Mouse (Mus musculus) brain, embryonic 14.5 days (tissue): ENCODE measurements around the gene Chpf. TPM values are rescaled to one million over a fixed set of nuclear protein-coding genes. Genes with fewer than 3 reads are reported as not detected.

Experiments
- DNase-seq: peaks from one replicate; pipeline ENCODE4 v3.0.0-alpha.2; 2011; ENCODE audit warnings: low read depth
- CTCF ChIP-seq: fragments of 200-500 bp; IDR thresholded peaks from 2 replicates; pipeline ENCODE4 v1.5.1; 2012; ENCODE audit warnings: inconsistent platforms, mild to moderate bottlenecking, moderate library complexity, borderline replicate concordance; ENCODE audit not compliant: insufficient read depth, insufficient read length; ENCODE audit errors: extremely low read depth
- POLR2A ChIP-seq: fragments of 200-500 bp; IDR thresholded peaks from 2 replicates; pipeline ENCODE4 v1.6.1; 2012; ENCODE audit warnings: mild to moderate bottlenecking, inconsistent platforms, borderline replicate concordance; ENCODE audit not compliant: poor library complexity, insufficient read depth, insufficient read length, severe bottlenecking; ENCODE audit errors: extremely low read depth
- polyA plus RNA-seq: library from polyadenylated mRNA; depleted of rRNA; stranded (reverse); fragments of >200 nt; gene quantifications from 2 replicates; pipeline ENCODE4 v1.2.3, GENCODE M21; 2012; rRNA removed

The Chpf gene
- polyA plus RNA-seq, 1 experiment, result 78.3 TPM

DNA sequence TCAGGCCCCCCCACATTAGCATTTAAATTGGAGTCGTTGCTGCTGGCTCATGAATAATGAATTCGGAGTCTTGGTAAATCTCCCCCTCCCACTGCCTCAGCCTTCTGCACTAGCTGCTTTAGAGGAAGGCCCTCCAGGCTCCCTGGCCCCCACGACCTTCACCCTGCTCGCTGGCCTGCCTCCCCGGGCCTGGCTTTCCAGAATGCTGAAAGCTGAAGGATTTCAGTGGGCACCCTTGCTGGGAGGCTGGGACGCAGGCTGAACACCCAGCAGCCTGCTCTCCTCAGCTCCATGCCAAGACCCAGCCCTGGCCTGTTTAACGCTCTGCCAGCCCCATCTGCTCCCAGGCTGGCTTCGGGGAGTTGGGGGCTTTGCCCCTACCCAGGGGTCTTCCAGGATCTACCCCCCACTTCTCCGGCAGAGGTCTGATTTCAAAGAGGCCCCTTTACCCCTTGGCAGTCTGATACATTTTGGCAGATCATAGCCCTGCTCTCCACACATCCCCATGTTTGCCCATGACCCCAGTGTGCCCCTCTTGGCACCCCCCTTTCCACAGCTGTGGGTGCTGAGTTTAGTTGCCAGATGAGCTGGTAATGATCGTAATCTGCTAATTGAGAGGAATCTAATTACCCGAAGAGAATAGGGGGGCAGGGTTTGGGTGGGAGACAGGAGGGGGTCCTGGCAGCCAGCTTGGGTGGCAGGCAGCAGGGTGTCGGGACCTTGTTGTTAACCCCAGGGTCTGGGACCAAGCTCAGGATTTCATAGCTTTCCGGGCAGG lies 35.7 kb downstream of the Chpf start:
- TF ChIP-seq CTCF (no peak), POLR2A (no peak)
- DNase-seq, result peak; percentile 82

DNA sequence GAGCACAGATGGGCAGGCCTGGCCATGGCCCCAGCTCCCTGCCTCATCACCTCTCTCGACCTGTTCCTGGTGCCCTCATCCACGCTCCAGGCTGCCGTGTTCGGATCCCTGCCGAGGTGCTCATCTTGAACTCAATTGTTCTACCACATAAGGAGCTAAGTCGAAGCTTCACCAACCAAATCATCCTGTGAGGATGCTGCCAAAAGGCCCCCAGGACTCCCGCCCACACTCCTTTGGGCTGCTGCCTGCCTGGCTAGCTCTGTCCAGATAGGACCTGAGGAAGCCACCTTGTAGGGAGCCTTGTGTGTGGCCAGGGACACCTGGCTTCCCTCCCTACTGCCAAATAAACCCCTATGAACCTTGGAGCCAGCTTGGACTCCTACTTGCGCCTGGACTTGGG lies 36.3 kb downstream of the Chpf start:
- DNase-seq, result peak; percentile 53
- TF ChIP-seq CTCF, result no peak
- TF ChIP-seq POLR2A, result no peak

DNA sequence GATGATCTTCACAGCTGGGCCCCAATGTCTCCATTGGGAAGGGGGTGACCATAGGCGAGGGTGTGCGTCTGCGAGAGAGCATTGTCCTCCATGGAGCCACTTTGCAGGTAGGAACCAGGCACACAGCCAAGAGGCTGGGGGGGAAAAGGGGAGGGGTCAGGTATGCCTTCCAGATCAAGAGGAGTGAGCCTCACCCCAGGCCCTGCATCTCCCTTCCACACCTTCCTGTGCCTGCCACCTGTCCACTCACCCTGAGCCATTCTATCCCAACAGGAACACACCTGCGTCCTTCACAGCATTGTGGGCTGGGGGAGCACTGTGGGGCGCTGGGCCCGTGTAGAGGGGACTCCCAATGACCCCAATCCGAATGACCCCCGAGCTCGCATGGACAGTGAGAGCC lies 36.9 kb downstream of the Chpf start:
- no peak for DNase-seq
- no peak for TF ChIP-seq CTCF
- TF ChIP-seq POLR2A, result no peak

DNA sequence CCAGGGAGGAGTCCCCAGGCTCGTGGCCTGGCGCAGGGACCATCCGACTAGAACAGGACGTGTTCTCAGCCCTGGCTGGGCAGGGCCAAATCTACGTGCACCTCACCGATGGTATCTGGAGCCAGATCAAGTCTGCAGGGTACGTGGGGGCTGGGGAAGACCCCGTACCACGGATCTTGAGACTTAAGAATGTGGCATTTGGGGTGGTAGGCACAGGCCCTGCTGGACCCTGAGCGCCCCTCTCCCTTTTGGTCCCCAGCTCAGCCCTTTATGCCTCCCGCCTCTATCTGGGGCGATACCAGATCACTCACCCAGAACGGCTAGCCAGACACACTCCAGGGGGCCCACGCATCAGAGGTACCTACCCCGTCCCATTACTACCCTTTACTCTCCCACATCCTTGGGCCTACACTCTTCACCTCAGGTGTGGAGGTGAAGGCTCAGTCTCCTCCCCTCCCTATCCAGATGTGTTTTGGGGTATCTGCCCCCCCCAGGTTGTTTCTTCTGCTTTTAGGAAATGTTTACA lies 37.6 kb downstream of the Chpf start:
- no peak for DNase-seq
- TF ChIP-seq POLR2A, result no peak
- TF ChIP-seq CTCF, result no peak

GRCm38 (mm10) chr1:75440661-75441060 lies 38.4 kb downstream of the Chpf start:
- TF ChIP-seq POLR2A, result no peak
- TF ChIP-seq CTCF, result no peak
- DNase-seq, result no peak

DNA sequence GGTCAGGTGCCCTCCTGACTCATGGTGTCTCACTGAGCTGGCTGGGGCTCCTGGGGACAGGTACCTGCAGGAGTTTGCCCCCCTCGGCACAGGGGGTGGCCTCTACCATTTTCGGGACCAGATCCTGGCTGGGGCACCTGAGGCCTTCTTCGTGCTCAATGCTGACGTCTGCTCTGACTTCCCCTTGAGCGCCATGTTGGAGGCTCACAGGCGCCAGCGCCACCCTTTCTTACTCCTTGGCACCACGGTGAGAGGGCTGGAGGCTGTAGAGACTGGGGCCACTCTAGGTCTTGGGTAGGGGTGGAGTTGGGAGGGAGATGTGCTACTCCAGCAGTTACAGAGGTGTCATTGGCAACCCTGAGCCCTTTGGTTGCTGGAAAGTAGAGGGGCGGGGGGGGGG lies 40.3 kb downstream of the Chpf start:
- no peak for DNase-seq
- no peak for TF ChIP-seq CTCF
- TF ChIP-seq POLR2A, result no peak

- TF ChIP-seq CTCF (no peak), POLR2A (peak; percentile 47; the same call in 1 of the 2 replicates)
- peak; percentile 95 for DNase-seq
Observed at GRCm38 (mm10) chr1:75435475-75436328, 43.4 kb downstream of the Chpf start, which contains the start of gene Gmppa. Gmppa (plus strand) TSS chr1:75435930.

- TF ChIP-seq CTCF, result peak; percentile 83
- no peak for TF ChIP-seq POLR2A
- DNase-seq, result peak; percentile 63
Observed at GRCm38 (mm10) chr1:75425796-75426471, 53.2 kb downstream of the Chpf start.

Other genes with a start within 250 kb of the Chpf start
- not detected in 2 replicates for gene A630095N17Rik, start 247.2 kb downstream of the Chpf start, polyA plus RNA-seq
- 52.4 and 53.3 TPM in 2 replicates for gene Dnajb2, start 242.9 kb downstream of the Chpf start, polyA plus RNA-seq
- 33.4 and 53.4 TPM in 2 replicates for gene Ptprn, start 214.8 kb downstream of the Chpf start, polyA plus RNA-seq
- gene Resp18, start 200.9 kb downstream of the Chpf start, polyA plus RNA-seq, result 78.9 and 87.2 TPM in 2 replicates
- gene Dnpep, start 161.3 kb downstream of the Chpf start, polyA plus RNA-seq, result 140 and 189 TPM in 2 replicates
- gene Des, start 119.0 kb downstream of the Chpf start, polyA plus RNA-seq, result 1.0 and 1.4 TPM in 2 replicates
- gene Speg, start 104.0 kb downstream of the Chpf start, polyA plus RNA-seq, result 49.2 and 56.1 TPM in 2 replicates
- 98.7 and 144 TPM in 2 replicates for gene Gmppa, start 43.4 kb downstream of the Chpf start, polyA plus RNA-seq
- gene Asic4, start 28.9 kb downstream of the Chpf start, polyA plus RNA-seq, result 23.3 and 41.3 TPM in 2 replicates
- gene Tmem198, start 225 bp upstream of the Chpf start, polyA plus RNA-seq, result 46.9 and 57.2 TPM in 2 replicates
- 54.3 and 57.6 TPM in 2 replicates for gene Obsl1, start 27.1 kb upstream of the Chpf start, polyA plus RNA-seq
- 63.9 and 70.0 TPM in 2 replicates for gene Inha, start 27.8 kb upstream of the Chpf start, polyA plus RNA-seq
- 36.5 and 40.6 TPM in 2 replicates for gene Stk11ip, start 42.2 kb upstream of the Chpf start, polyA plus RNA-seq
- gene Slc4a3, start 67.0 kb upstream of the Chpf start, polyA plus RNA-seq, result 59.4 and 61.2 TPM in 2 replicates